Mouse (Mus musculus): ENCODE measurements around the gene Dnajc2.

- TF ChIP-seq CTCF (IDR thresholded peaks at IDR 0.05; ENCODE audit: low read depth) (no peak), EP300 (IDR thresholded peaks at IDR 0.05; ENCODE audit: low read depth) (no peak)
Measured at GRCm38 (mm10) chr5:21718546-21718945, 66.5 kb downstream of the Dnajc2 start.
